Mouse (Mus musculus) C2C12 (cell line): ENCODE measurements around the gene Tcf12.

Source experiments
- CTCF ChIP-seq: IDR thresholded peaks from one replicate; pipeline ENCODE4 v1.5.1; 2011; ENCODE audit not compliant: control insufficient read depth, insufficient read depth, insufficient read length
- MAX ChIP-seq: IDR thresholded peaks from one replicate; pipeline ENCODE4 v1.6.1; 2011; ENCODE audit warnings: mild to moderate bottlenecking, control low read depth
- MYOD1 ChIP-seq: IDR thresholded peaks from one replicate; pipeline ENCODE4 v1.6.1; 2011; ENCODE audit warnings: low read depth; ENCODE audit not compliant: control insufficient read depth, insufficient read length
- USF1 ChIP-seq: IDR thresholded peaks from one replicate; pipeline ENCODE4 v1.6.1; 2011; ENCODE audit warnings: low read depth, mild to moderate bottlenecking, control low read depth, moderate library complexity

DNA sequence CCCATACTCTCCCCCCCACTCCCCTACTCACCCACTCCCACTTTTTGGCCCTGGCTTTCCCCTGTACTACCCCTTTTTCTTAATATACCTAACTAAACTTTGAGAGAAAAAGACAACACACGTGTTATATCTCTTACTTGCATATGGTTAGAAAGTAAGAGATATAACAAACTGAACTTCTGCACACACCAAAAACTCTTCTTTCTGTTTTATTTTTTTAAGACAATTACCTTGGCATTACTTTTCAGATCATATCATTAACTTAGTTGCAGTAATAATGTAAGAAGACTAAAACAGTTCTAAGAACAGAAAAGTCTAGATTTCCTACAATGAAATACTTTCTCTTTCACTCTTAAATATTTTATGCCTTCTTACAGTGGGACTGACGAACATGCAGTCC lies 72.3 kb downstream of the Tcf12 start:
- no peak for TF ChIP-seq MAX
- TF ChIP-seq CTCF: no peak
- TF ChIP-seq MYOD1: no peak
- TF ChIP-seq USF1: no peak
